In the genomic region with DNA sequence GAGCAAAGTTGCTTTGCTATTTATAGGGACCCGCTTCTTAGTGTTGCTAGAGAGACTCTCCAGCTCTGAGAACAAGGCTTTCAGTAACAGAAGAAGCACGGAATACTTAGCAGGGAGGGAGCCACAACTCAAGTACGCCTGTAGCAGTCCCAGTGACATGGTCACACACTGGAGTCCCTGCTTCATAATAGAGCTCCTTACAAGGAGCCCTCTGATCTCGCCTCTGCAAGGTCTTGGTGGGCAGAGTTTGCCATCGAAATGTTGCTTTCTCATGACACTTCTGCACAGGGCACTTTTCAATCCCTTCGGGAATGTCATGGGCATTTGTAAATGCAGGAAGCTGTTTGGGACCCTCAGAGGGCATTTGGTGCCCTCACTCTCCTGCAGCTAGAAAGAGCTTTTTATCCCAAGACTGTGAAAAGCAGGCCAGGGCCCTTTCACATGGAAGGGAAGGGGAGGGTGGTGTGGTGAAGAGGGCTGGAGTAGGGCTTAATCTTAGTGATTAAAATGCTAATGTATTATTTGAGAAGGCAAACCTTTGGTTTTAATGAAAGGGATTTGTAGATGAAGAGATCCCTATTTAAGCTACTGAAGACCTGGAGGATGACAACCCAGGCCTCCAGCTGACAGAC, we compare ENCODE assay signal across 25 mouse cellular contexts.
DNase-seq lines count a peak whose midpoint lies in the region; ATAC-seq and TF ChIP-seq lines count a peak whose summit lies in the region.
"Had no signal": no experiment of that assay in that cellular context is flagged by ENCODE, and none has a peak within 500 bp of the region (broad histone marks: within the 10 kb centered on the region; RNA-seq: fewer than 3 reads in every experiment).

No protein-coding gene starts in this region.

- no peaks in the 10 kb centered on the region for H3K36me3 ChIP-seq in forebrain, embryonic 12.5 days (replicated peaks)
- no peaks in the 10 kb centered on the region for H3K36me3 ChIP-seq in midbrain, embryonic 11.5 days (ENCODE audit: control insufficient read depth, insufficient read depth, low read length)
- H3K36me3 ChIP-seq in neural tube, embryonic 15.5 days = no peaks in the 10 kb centered on the region
- H3K36me3 ChIP-seq: hindbrain, embryonic 12.5 days; kidney, embryonic 15.5 days; limb, embryonic 10.5 days; liver, embryonic 15.5 days; lung, embryonic 15.5 days had no signal

- H3K27ac ChIP-seq in forebrain, embryonic 12.5 days = peak overlapping the region; percentile 64
- H3K27ac ChIP-seq in midbrain, embryonic 11.5 days (ENCODE audit: low read depth, low read length) = peak overlapping the region; percentile 44; the same call in 1 of the 2 replicates
- H3K27ac ChIP-seq in neural tube, embryonic 15.5 days (replicated peaks) = 0 out of 2 replicates have a peak overlapping the region, but pooled peaks have one; percentile 28
- H3K27ac ChIP-seq: hindbrain, embryonic 12.5 days; kidney, embryonic 15.5 days; left cerebral cortex, adult 2 months; liver, embryonic 15.5 days; lung, embryonic 15.5 days had no signal

- H3K9ac ChIP-seq in forebrain, embryonic 12.5 days = no peak overlapping the region
- no peak overlapping the region for H3K9ac ChIP-seq in midbrain, embryonic 11.5 days (ENCODE audit: low read length)
- H3K9ac ChIP-seq in neural tube, embryonic 15.5 days (replicated peaks) = no peak overlapping the region
- H3K9ac ChIP-seq: hindbrain, embryonic 12.5 days; kidney, embryonic 15.5 days; liver, embryonic 15.5 days; lung, embryonic 15.5 days had no signal

- WGBS in forebrain, embryonic 12.5 days = 21% methylated on average over 6 of the region's 6 CpGs
- WGBS in midbrain, embryonic 11.5 days = 23% methylated on average over 6 of the region's 6 CpGs
- 58% methylated on average over 6 of the region's 6 CpGs for WGBS in neural tube, embryonic 15.5 days

- peaks cover 27% of the 10 kb centered on the region for H3K4me1 ChIP-seq in forebrain, embryonic 12.5 days
- H3K4me1 ChIP-seq in midbrain, embryonic 11.5 days (ENCODE audit: control insufficient read depth, insufficient read depth, low read length) = peaks cover 20% of the 10 kb centered on the region
- no peaks in the 10 kb centered on the region for H3K4me1 ChIP-seq in neural tube, embryonic 15.5 days
- H3K4me1 ChIP-seq: kidney, embryonic 15.5 days; liver, embryonic 15.5 days; lung, embryonic 15.5 days had no signal

- TF ChIP-seq CTCF in brain, embryonic 14.5 days (IDR thresholded peaks at IDR 0.05; ENCODE audit: borderline replicate concordance, extremely low read depth, insufficient read depth, insufficient read length) = no peak

- no peaks in the 10 kb centered on the region for H3K9me3 ChIP-seq in forebrain, embryonic 12.5 days
- no peaks in the 10 kb centered on the region for H3K9me3 ChIP-seq in midbrain, embryonic 11.5 days (ENCODE audit: control insufficient read depth, low read length)
- no peaks in the 10 kb centered on the region for H3K9me3 ChIP-seq in neural tube, embryonic 15.5 days (replicated peaks)
- H3K9me3 ChIP-seq: kidney, embryonic 15.5 days; limb, embryonic 10.5 days; liver, embryonic 15.5 days; lung, embryonic 15.5 days had no signal

- peak; percentile 76 for DNase-seq in brain, embryonic 14.5 days (ENCODE audit: low read depth)
- no peak for DNase-seq in midbrain, embryonic 11.5 days (ENCODE audit: low spot score, missing footprints)
- no peak for DNase-seq in heart, adult 8-10 months (ENCODE audit: low spot score)
- no peak for DNase-seq in adrenal gland, adult 18-20 months (ENCODE audit: low spot score in 2 of 2)
- DNase-seq: adrenal gland, adult 8-10 months; cerebellum, adult 9-10 months; gastrocnemius, postnatal 10 days; heart, adult 11 months; kidney, adult 11 months; kidney, postnatal 36 days; liver; right cerebral cortex, postnatal 14 days; spleen, adult 18-20 months; thymus, postnatal 14 days had no signal

- H3K4me2 ChIP-seq in forebrain, embryonic 12.5 days = no peak overlapping the region
- H3K4me2 ChIP-seq in midbrain, embryonic 11.5 days = no peak overlapping the region
- H3K4me2 ChIP-seq in neural tube, embryonic 15.5 days = no peak overlapping the region
- H3K4me2 ChIP-seq: hindbrain, embryonic 12.5 days; kidney, embryonic 15.5 days; liver, embryonic 15.5 days; lung, embryonic 15.5 days had no signal

- no peaks in the 10 kb centered on the region for H3K27me3 ChIP-seq in forebrain, embryonic 12.5 days
- H3K27me3 ChIP-seq in midbrain, embryonic 11.5 days (ENCODE audit: control insufficient read depth, insufficient read depth, low read length) = no peaks in the 10 kb centered on the region
- H3K27me3 ChIP-seq in neural tube, embryonic 15.5 days (replicated peaks) = no peaks in the 10 kb centered on the region
- H3K27me3 ChIP-seq: kidney, embryonic 15.5 days; liver, embryonic 15.5 days; lung, embryonic 15.5 days; Patski had no signal

- no peak overlapping the region for H3K4me3 ChIP-seq in forebrain, embryonic 12.5 days (replicated peaks)
- H3K4me3 ChIP-seq in midbrain, embryonic 11.5 days (ENCODE audit: low read depth, low read length) = no peak overlapping the region
- no peak overlapping the region for H3K4me3 ChIP-seq in neural tube, embryonic 15.5 days (replicated peaks)
- H3K4me3 ChIP-seq: hindbrain, embryonic 12.5 days; kidney, embryonic 15.5 days; left cerebral cortex, adult 2 months; limb, embryonic 10.5 days; liver, embryonic 15.5 days; lung, embryonic 15.5 days; myocyte had no signal

- no peak for TF ChIP-seq POLR2A in brain, embryonic 14.5 days (IDR thresholded peaks at IDR 0.05; ENCODE audit: borderline replicate concordance, extremely low read depth, insufficient read depth, insufficient read length, poor library complexity, severe bottlenecking)

- ATAC-seq in forebrain, embryonic 12.5 days (ENCODE audit: low FRiP score) = peak; percentile 70
- ATAC-seq in midbrain, embryonic 11.5 days (ENCODE audit: low FRiP score) = peak; percentile 68; the same call in 1 of the 2 replicates
- ATAC-seq in neural tube, embryonic 15.5 days (ENCODE audit: low FRiP score) = no peak
- no peak for ATAC-seq in activated CD4-positive, CD25-positive, alpha-beta regulatory T cell, adult 4 months
- ATAC-seq: Patski had no signal

Comparison
In these comparisons a context has a peak if more than half of its experiments do, and no peak if none do; other contexts are left out.
1. ATAC-seq: peak in forebrain, embryonic 12.5 days (single experiment) and midbrain, embryonic 11.5 days (single experiment); none in neural tube, embryonic 15.5 days (single experiment) and activated CD4-positive, CD25-positive, alpha-beta regulatory T cell, adult 4 months (single experiment).
2. Peak in every context shown above with its lines, with median percentiles within 50 percentile points of each other: H3K27ac ChIP-seq.